Mouse (Mus musculus) adrenal gland, adult 10 weeks (tissue): ENCODE data around the gene Abhd16b. TPM values are rescaled to one million over a fixed set of nuclear protein-coding genes. Genes with fewer than 3 reads are reported as not detected.

Experiments
- polyA plus RNA-seq: library from polyadenylated mRNA; stranded (reverse); fragments of 350-450 nt; fragmentation: Illumina TruSeq; extraction: RNeasy Lipid Tissue Mini Kit (QIAGEN cat#74804); gene quantifications from one replicate; pipeline ENCODE4 v1.2.3, GENCODE M21; 2014; ENCODE audit warnings: low read depth, low replicate concordance

The Abhd16b gene
- not detected for polyA plus RNA-seq

GRCm38 (mm10) chr2:181493156-181493927 lies at the start of gene Abhd16b:
Gene Abhd16b (plus strand): TSS chr2:181493206.

GRCm38 (mm10) chr2:181459153-181459672 lies 33.8 kb upstream of the Abhd16b start, which contains the start of gene Zbtb46:
Gene Zbtb46 (minus strand): TSS chr2:181459426.

GRCm38 (mm10) chr2:181496831-181497547 lies 4.0 kb downstream of the Abhd16b start, which contains the start of gene Tpd52l2:
Gene Tpd52l2 (plus strand): TSS chr2:181497142.

GRCm38 (mm10) chr2:181520118-181520935 lies 27.3 kb downstream of the Abhd16b start, which contains the start of gene Dnajc5:
Gene Dnajc5 (plus strand): TSS chr2:181520485.

Other genes starting within 250 kb of the Abhd16b start
- gene Gmeb2, start 205.2 kb upstream of the Abhd16b start, polyA plus RNA-seq, result 6.2 TPM
- gene Stmn3, start 178.7 kb upstream of the Abhd16b start, polyA plus RNA-seq, result 3.5 TPM
- gene Rtel1, start 173.5 kb upstream of the Abhd16b start, polyA plus RNA-seq, result 8.2 TPM
- gene Zgpat, start 128.3 kb upstream of the Abhd16b start, polyA plus RNA-seq, result 1.5 TPM
- 36.5 TPM for gene Arfrp1, start 127.8 kb upstream of the Abhd16b start, polyA plus RNA-seq
- gene Lime1, start 113.1 kb upstream of the Abhd16b start, polyA plus RNA-seq, result not detected
- gene Zbtb46, start 33.8 kb upstream of the Abhd16b start, polyA plus RNA-seq, result 8.7 TPM
- 77.2 TPM for gene Tpd52l2, start 3.9 kb downstream of the Abhd16b start, polyA plus RNA-seq
- 47.9 TPM for gene Dnajc5, start 27.3 kb downstream of the Abhd16b start, polyA plus RNA-seq
- 16.6 TPM for gene Uckl1, start 91.7 kb downstream of the Abhd16b start, polyA plus RNA-seq
- gene Prpf6, start 98.7 kb downstream of the Abhd16b start, polyA plus RNA-seq, result 40.8 TPM
- 5.6 TPM for gene Zfp512b, start 99.6 kb downstream of the Abhd16b start, polyA plus RNA-seq
- gene Samd10, start 106.0 kb downstream of the Abhd16b start, polyA plus RNA-seq, result 9.0 TPM
- gene Gm29797, start 163.8 kb downstream of the Abhd16b start, polyA plus RNA-seq, result not detected
- gene Sox18, start 178.4 kb downstream of the Abhd16b start, polyA plus RNA-seq, result 0.35 TPM
- not detected for gene Tcea2, start 187.1 kb downstream of the Abhd16b start, polyA plus RNA-seq
- gene Rgs19, start 200.8 kb downstream of the Abhd16b start, polyA plus RNA-seq, result 20.9 TPM
- gene Lkaaear1, start 205.2 kb downstream of the Abhd16b start, polyA plus RNA-seq, result not detected
- 1.0 TPM for gene Oprl1, start 221.8 kb downstream of the Abhd16b start, polyA plus RNA-seq